Mouse (Mus musculus): Measurements from ENCODE around the gene Arl1. TPM values are rescaled to one million over a fixed set of nuclear protein-coding genes. Genes with fewer than 3 reads are reported as not detected.

Arl1 gene
- total and polyA plus RNA-seq, 3 experiments = 51.7 to 93.6 TPM; not detected in 1

GRCm38 (mm10) chr10:88727128-88727527, 3.5 kb upstream of the Arl1 start (continued):
- no peak for TF ChIP-seq CHD2 (IDR thresholded peaks at IDR 0.05; ENCODE audit: low read length)
- no peak for TF ChIP-seq MYC (IDR thresholded peaks at IDR 0.05; ENCODE audit: low read depth, low read length)
- no peak for TF ChIP-seq GATA1 (IDR thresholded peaks at IDR 0.05; ENCODE audit: low read depth, low read length)

GRCm38 (mm10) chr10:88728166-88728565, 2.5 kb upstream of the Arl1 start:
- Histone ChIP-seq H3K4me3 (ENCODE audit: control insufficient read depth in 1 of 2, insufficient read depth in 1 of 2, low read depth in 2 of 2, low read length in 2 of 2) (no peak overlapping the region), H3K79me2 (ENCODE audit: control insufficient read depth, insufficient read depth, low read length, poor library complexity) (peaks cover 18% of the 10 kb centered on the region), H3K36me3 (ENCODE audit: control insufficient read depth in 1 of 2, insufficient read depth in 2 of 2, low read length in 2 of 2) (peaks cover 0 to 9% of the 10 kb centered on the region in 2 experiments; a peak in 2 of 4 replicates), H3K4me1 (ENCODE audit: control insufficient read depth in 1 of 2, insufficient read depth in 2 of 2, low read length in 2 of 2) (peaks cover 3% of the 10 kb centered on the region in 2 experiments; a peak in 1 of 4 replicates), H3K9me3 (replicated peaks; ENCODE audit: insufficient read depth, low read length) (no peaks in the 10 kb centered on the region), H3K9ac (ENCODE audit: control insufficient read depth, low read depth, low read length, poor library complexity, severe bottlenecking) (no peak overlapping the region), H3K27ac (ENCODE audit: control insufficient read depth, low read depth, low read length) (no peak overlapping the region), H3K27me3 (ENCODE audit: control insufficient read depth in 1 of 2, insufficient read depth in 2 of 2, low read length in 2 of 2) (no peaks in the 10 kb centered on the region; a peak in 1 of 4 replicates)
- TF ChIP-seq NRF1 (IDR thresholded peaks at IDR 0.05; ENCODE audit: insufficient read depth, low read depth, low read length, poor library complexity, severe bottlenecking) = no peak
- no peak for TF ChIP-seq TAL1 (IDR thresholded peaks at IDR 0.05; ENCODE audit: low read length)
- TF ChIP-seq CHD1 (IDR thresholded peaks at IDR 0.05; ENCODE audit: low read depth, low read length) = no peak
- no peak for TF ChIP-seq E2F4 (IDR thresholded peaks at IDR 0.05; ENCODE audit: borderline replicate concordance, low read depth, low read length)
- no peak for TF ChIP-seq POLR2A (IDR thresholded peaks at IDR 0.05; ENCODE audit: control insufficient read depth in 1 of 2, insufficient read depth in 1 of 2, low read depth in 1 of 2, low read length in 2 of 2, poor library complexity in 1 of 2)
- no peak for TF ChIP-seq TBP (IDR thresholded peaks at IDR 0.05; ENCODE audit: low read depth, low read length)
- no peak for TF ChIP-seq GABPA (IDR thresholded peaks at IDR 0.05; ENCODE audit: low read depth, low read length)
- no peak for DNase-seq (ENCODE audit: low read depth, low spot score)

- H3K4me1 ChIP-seq (ENCODE audit: control insufficient read depth in 1 of 2, insufficient read depth in 2 of 2, low read length in 2 of 2) = peaks cover 3% of the 10 kb centered on the region in 2 experiments; a peak in 1 of 4 replicates
- no peaks in the 10 kb centered on the region for H3K27me3 ChIP-seq (ENCODE audit: control insufficient read depth in 1 of 2, insufficient read depth in 2 of 2, low read length in 2 of 2)
- H3K27ac ChIP-seq (ENCODE audit: control insufficient read depth, low read depth, low read length) = peak overlapping the region; percentile 58
- no peak for DNase-seq (ENCODE audit: low read depth, low spot score)
- no peaks in the 10 kb centered on the region for H3K9me3 ChIP-seq (replicated peaks; ENCODE audit: insufficient read depth, low read length)
- TF ChIP-seq CHD1 (IDR thresholded peaks at IDR 0.05; ENCODE audit: low read depth, low read length) = 0 out of 2 replicates have a peak, but pooled peaks have one; percentile 41
- no peak for TF ChIP-seq USF1 (IDR thresholded peaks at IDR 0.05; ENCODE audit: low read depth, low read length)
- peaks cover 22% of the 10 kb centered on the region for H3K79me2 ChIP-seq (ENCODE audit: control insufficient read depth, insufficient read depth, low read length, poor library complexity)
- H3K9ac ChIP-seq (ENCODE audit: control insufficient read depth, low read depth, low read length, poor library complexity, severe bottlenecking) = peak overlapping the region; percentile 88
- H3K4me3 ChIP-seq (ENCODE audit: control insufficient read depth in 1 of 2, insufficient read depth in 1 of 2, low read depth in 2 of 2, low read length in 2 of 2) = peak overlapping the region; percentile 80 to 86
- H3K36me3 ChIP-seq (ENCODE audit: control insufficient read depth in 1 of 2, insufficient read depth in 2 of 2, low read length in 2 of 2) = peaks cover 9 to 10% of the 10 kb centered on the region in 2 experiments
Measured at GRCm38 (mm10) chr10:88731496-88732308, 1.0 kb downstream of the Arl1 start.

- Histone ChIP-seq H3K4me3 (ENCODE audit: control insufficient read depth in 1 of 2, insufficient read depth in 1 of 2, low read depth in 2 of 2, low read length in 2 of 2) (peak overlapping the region; percentile 80 to 86), H3K9ac (ENCODE audit: control insufficient read depth, low read depth, low read length, poor library complexity, severe bottlenecking) (peak overlapping the region; percentile 88), H3K4me1 (ENCODE audit: control insufficient read depth in 1 of 2, insufficient read depth in 2 of 2, low read length in 2 of 2) (peaks cover 3% of the 10 kb centered on the region in 2 experiments; a peak in 1 of 4 replicates), H3K79me2 (ENCODE audit: control insufficient read depth, insufficient read depth, low read length, poor library complexity) (peaks cover 22% of the 10 kb centered on the region), H3K27ac (ENCODE audit: control insufficient read depth, low read depth, low read length) (no peak overlapping the region), H3K9me3 (replicated peaks; ENCODE audit: insufficient read depth, low read length) (no peaks in the 10 kb centered on the region), H3K27me3 (ENCODE audit: control insufficient read depth in 1 of 2, insufficient read depth in 2 of 2, low read length in 2 of 2) (no peaks in the 10 kb centered on the region), H3K36me3 (ENCODE audit: control insufficient read depth in 1 of 2, insufficient read depth in 2 of 2, low read length in 2 of 2) (peaks cover 9 to 13% of the 10 kb centered on the region in 2 experiments)
- peak; percentile 79 for DNase-seq (ENCODE audit: low read depth, low spot score)
- no peak for TF ChIP-seq CHD2 (IDR thresholded peaks at IDR 0.05; ENCODE audit: low read length)
- TF ChIP-seq USF2 (IDR thresholded peaks at IDR 0.05; ENCODE audit: borderline replicate concordance in 1 of 2, insufficient read depth in 1 of 2, low read depth in 1 of 2, low read length in 2 of 2) = no peak
- TF ChIP-seq RCOR1 (IDR thresholded peaks at IDR 0.05; ENCODE audit: low read depth, low read length) = no peak
- TF ChIP-seq RAD21 (IDR thresholded peaks at IDR 0.05; ENCODE audit: low read depth, low read length) = no peak
- no peak for TF ChIP-seq POLR2AphosphoS2 (IDR thresholded peaks at IDR 0.05; ENCODE audit: low read length)
- TF ChIP-seq USF1 (IDR thresholded peaks at IDR 0.05; ENCODE audit: low read depth, low read length) = no peak
- no peak for TF ChIP-seq TAL1 (IDR thresholded peaks at IDR 0.05; ENCODE audit: low read length)
- TF ChIP-seq MEF2A (IDR thresholded peaks at IDR 0.05; ENCODE audit: extremely low read depth, insufficient replicate concordance, low read depth, low read length, poor library complexity, severe bottlenecking) = no peak
- TF ChIP-seq CHD1 (IDR thresholded peaks at IDR 0.05; ENCODE audit: low read depth, low read length) = no peak
- peak; percentile 64 for TF ChIP-seq SIN3A (IDR thresholded peaks at IDR 0.05; ENCODE audit: low read length)
- peak in 1 of 2 experiments; percentile 47; a peak in 1 of 4 replicates for TF ChIP-seq POLR2A (IDR thresholded peaks at IDR 0.05; ENCODE audit: control insufficient read depth in 1 of 2, insufficient read depth in 1 of 2, low read depth in 1 of 2, low read length in 2 of 2, poor library complexity in 1 of 2)
- TF ChIP-seq SMC3 (IDR thresholded peaks at IDR 0.05; ENCODE audit: low read depth, low read length) = no peak
- no peak for TF ChIP-seq UBTF (IDR thresholded peaks at IDR 0.05; ENCODE audit: borderline replicate concordance, insufficient read depth, low read depth, low read length)
- TF ChIP-seq GATA1 (IDR thresholded peaks at IDR 0.05; ENCODE audit: low read depth, low read length) = peak; percentile 22; the same call in 1 of the 2 replicates
- 0 out of 2 replicates have a peak, but pooled peaks have one; percentile 15 for TF ChIP-seq HCFC1 (IDR thresholded peaks at IDR 0.05; ENCODE audit: low read depth, low read length)
- no peak for TF ChIP-seq MYC (IDR thresholded peaks at IDR 0.05; ENCODE audit: low read depth, low read length)
Measured at GRCm38 (mm10) chr10:88732309-88732622, 1.6 kb downstream of the Arl1 start.

Measured in MEL (cell line).